Mouse (Mus musculus) heart, adult 18-20 months (tissue): ENCODE measurements at regions not wholly inside any gene's neighbourhood (a gene's known extent, or its start where the extent isn't known, plus 50 kb on each side); places are given as distances from the start of the nearest gene placed in this dataset.
A peak's percentile ranks its signal among the peaks of the same experiment; 100 is the strongest.

Experiments used
- DNase-seq, 2 experiments: peaks; one replicate each; pipeline ENCODE4 v3.0.0; 2021 to 2022; ENCODE audit warnings: mixed read lengths in 1 of 2

DNA sequence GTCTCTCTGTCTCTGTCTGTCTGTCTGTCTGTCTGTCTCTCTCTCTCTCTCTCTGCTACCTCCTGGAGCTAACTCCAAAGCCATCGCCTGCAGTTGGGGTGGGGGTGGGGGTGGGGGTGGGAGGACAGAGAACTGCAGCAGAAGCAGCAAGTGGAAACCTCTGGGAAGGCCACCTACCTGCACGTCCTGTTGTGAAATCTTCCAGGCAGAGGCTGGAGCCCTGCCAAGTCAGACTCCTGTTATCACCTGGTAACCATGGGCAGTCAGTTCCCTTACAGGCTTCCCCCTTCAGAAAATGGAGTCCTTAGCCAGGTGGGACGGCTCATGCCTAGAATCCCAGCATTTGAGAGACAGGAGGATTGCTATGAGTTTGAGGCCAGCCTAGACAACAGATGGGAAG, 361.8 kb downstream of the Bcor start:
- DNase-seq, result no peak

DNA sequence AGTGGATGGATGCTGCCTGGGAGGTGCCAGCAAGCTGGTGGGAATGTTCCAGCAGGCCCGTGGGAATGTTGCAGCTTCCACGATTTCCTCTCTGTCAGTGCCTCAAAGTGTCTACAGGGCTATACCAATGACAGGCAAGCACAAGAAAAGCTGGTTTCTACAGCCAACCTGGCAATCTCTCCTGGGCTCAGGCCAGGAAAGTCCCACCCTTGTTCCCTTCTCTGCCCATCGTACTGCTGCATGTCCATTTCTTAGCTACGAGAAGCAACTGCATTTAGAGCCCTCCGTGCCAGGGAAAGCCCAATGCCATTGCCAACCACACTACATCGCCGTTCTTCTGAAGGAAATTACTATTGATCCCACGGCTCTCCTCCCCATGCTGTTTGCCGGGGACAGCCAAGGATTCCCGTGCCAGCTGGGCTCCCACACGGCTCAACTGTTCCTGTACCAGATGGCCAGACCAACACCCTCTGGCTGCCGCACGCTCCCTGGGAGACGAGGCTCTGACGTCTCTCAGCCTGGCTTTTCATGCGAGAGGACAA, 359.7 kb downstream of the Bcor start:
- DNase-seq, result no peak

DNA sequence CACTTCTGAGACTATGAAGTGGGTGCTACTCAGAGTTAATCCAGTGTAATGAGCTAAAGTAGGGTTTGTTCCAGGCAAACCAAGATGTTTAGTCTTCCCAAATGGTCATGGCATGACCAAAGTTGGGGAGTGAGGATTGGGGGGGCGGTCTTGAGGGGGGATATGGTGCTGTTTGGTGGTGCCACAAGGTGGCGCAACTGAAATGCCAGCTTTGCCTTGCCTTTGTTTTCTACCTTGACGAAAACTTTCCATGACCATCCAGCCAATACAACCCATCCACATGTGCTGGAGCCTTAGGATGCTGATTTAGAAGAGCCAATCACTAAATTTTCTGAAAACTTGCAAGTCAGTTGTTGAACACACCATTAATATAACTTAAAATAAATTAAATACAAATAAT, 358.9 kb downstream of the Bcor start:
- DNase-seq, result no peak

DNA sequence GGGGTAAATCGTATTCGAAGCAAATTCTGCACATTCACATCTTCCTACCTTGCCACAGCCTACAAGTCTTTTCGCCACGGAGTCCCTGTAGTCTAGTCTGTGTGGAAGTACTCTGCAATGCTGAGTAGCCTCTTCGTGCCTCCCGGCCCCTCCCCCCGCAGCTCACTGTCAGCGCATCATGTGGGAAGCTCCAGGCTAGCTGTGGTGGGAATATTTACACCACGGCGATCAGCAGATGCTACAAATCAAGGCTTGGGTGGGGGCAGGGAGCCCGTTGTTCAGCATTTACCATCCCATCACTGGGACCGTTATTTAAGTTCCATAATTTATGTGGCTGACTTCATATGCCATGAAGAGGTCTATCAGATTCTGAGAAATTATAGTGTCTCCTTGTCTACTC, 358.5 kb downstream of the Bcor start:
- no peak for DNase-seq

DNA sequence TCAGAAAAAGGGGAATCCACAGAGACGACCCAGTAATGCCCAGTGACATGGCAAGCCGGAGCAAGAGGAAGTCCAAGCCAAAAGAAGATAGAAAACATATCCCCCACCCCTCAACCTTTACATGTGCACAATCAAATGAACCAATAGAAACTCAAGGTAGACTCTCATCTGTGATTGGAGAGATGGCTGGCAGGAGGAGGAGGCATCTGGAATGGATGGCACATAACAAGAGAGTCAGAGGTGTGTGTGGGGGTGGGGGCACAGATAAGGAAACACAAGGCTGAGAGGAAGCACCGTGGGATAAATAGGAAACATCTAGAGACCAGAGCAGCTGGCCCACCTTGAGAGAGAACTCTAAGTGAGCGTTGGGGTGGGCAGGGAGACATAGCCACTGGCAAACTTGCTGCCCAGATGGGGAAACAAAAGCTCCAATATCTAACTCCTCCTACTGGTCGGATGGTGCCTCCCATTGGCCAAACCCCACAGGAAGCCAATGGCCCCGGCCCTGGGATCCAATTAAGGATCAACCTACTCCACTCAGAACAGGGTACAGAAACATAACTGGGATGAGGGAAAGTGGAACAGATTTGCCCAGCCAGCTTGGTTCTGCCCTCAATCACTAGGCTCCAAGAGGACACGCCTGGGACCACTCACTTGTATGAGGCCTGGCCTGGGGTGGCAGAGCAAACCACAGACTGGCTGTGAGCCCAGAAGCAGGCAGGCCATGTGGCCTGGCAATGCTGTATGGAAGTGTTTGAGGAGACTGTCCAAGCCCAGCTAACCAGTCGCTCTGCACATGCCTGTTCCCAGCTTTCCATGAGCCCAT, 357.9 kb downstream of the Bcor start:
- peak in 1 of 2 experiments; percentile 45 for DNase-seq

DNA sequence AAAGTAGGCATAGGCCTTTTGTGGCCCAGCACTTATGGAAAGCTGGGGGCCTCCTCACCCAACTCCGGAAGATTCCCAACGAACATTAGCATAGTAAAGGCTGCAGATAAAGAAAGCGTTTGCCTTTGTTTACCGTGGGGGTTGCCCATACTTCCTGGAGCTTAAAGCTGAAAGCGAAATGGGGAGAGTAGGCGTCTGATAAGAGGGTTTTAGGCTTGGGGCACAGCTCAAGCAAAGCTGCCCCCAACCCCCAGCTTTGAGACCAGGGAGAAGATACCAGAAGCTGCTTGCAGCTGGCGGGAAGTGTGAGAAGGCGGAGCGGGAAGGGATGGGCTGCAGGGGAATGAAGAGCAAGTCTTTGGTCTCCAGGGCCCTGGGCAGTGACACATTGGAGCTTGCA, 356.9 kb downstream of the Bcor start:
- DNase-seq, result no peak

DNA sequence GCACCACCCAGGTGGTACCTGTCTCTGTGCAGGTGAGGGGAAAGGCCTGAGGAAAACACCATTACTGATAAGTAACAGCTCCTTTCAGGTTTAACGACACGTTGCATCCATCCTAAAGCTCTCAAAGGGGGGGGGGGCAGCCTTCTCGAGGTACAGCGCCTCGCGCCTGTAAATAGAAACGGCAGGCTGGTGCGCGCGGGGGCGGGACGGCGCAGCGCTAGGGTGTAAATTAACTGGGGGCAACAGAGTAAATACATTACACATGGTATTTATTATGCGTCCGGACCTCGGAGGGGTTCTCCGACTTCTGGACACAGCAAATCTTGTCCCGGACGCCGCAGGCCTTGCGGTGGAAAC, 353.3 kb downstream of the Bcor start:
- no peak for DNase-seq

DNA sequence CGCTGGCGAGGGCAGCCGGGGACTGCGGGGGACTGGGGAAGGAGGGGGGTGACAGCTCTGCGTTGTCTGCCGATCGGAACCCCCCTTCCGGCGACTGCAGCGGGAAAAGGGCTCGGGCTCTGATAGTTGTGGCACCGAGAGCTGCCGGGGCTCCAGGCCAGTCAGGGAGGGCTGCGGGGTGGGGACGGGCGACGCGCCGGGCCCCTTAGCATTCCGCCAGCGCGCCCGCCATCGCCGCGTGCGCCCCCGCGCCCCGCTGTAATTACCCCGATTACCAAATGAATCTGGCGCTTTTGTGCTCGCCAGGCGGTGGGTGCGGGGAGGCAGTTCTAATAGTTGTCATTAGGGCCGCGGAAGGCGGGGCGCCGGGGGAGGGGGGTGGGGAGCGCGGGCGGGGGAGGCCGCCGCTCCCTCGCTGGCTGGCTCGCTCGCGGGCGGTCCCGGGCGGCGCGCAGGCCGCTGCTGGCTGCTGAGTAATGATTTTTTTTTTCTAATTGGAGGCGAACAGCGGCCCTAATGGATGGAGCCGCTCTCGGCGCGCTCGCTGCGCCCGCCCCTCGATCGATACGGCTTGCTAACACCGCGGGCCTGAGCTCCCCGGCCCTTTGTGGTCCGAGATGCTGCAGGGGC, 352.8 kb downstream of the Bcor start:
- DNase-seq, result peak in 1 of 2 experiments; percentile 39

DNA sequence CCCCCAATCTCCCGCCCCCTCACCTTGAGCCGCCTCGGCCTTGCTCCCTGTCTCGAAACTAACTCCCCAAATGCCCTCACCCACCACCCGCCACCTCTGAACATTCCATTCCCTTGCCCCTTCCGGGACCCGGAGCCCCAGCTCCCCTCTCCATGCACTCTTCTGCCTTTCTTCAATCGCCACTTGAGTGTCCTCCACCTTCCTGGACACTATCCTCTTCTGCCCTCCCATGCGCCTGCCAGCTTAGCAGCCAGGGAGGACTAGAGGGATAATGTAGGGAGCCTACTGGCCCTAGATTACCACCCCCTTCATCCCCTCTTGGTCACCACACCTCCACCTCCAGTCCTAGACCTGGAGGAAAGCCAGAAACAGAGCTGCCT, 352.3 kb downstream of the Bcor start:
- DNase-seq, result no peak

DNA sequence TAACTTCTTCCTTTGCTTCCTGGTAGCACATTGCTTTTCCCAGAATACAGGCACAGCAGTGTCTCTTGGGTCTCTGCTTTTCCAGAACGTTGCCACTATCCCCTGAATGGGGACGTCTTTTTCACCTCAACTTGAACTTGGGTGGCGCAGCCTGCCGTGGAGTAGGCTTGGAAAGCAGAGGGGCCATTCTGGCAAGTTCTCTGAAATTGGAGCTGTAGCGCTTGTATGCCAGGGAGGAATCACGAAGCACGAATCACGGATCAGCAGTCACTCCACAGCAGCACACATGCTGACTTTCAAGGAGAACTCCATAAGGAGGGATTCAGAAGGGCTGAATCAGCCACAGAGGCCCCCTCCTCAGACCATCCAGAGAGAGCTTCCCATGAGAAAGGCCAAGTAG, 351.2 kb downstream of the Bcor start:
- no peak for DNase-seq

DNA sequence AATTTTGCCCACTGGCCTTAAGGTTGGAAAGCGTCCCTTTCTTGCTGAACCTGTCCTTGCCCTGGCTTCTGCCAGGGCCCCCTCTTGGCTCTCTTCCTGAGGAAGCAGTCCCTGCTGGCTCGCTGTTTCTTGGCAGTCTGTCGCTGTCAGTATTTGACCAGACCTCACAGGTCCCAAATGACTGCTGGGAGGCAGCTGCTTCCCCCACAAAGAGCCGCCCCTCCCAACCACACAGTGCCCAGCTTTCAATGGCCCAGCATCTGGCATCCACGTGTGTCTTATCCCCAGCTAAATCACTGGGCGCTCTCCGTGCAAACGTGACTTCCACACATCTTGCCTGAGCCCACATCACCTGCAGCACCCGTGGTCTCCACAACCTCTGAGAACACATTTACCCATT, 345.3 kb downstream of the Bcor start:
- no peak for DNase-seq

DNA sequence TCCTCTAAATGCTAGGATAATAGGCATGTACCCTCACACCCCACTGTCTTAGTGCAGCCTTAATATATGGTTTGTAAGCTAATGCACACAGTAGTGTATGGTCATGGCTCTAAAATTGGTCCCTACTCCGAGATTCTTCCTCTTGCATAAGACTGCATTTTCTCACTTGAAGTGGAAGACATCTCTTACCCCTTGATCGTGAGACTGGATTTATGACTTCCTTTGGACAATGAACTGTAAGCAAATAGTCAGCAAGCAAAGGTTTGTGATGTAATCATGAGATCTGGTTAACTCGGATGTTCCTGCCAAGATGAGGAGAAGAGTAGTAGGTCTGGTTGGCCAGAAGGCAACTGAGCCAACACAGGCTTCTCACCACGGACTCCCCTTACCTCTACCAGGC, 344.3 kb downstream of the Bcor start:
- no peak for DNase-seq

DNA sequence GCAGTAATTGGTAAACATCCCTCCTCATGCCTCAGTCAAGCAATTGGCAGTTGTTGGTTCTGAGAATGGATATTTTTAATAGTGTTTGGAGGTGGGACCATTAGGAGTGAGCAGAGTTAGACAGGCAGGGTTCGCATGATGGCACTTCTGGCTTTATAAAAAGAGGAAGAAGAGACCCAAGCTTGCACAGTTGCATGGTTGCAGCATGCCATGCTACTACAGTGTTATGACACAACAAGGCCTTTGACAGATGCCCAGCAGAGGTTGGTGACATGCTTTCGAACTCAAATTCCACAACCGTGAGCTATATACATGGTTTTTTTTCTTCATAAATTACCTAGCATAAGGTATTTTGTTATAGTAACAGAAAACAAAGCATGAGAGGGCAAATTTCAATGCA, 341.5 kb downstream of the Bcor start:
- no peak for DNase-seq

DNA sequence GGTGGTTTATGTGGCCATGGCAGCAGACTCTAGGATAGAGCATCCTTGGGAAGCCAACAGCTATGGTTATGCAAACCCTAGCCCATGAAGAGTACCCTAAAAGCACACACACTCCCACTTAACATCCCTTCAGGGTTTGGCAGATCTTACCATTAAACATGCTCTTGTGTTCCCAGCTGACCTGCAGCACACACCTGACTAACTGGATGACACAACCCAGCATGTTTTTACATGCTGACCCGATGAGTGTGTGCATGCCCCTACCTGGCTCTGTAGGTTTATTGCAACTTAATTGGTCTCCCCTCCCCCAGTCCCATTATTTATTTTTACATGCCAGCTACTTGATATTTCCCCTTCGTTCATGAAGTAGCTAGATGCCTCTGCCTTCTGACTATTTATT, 339.0 kb downstream of the Bcor start:
- DNase-seq, result no peak

DNA sequence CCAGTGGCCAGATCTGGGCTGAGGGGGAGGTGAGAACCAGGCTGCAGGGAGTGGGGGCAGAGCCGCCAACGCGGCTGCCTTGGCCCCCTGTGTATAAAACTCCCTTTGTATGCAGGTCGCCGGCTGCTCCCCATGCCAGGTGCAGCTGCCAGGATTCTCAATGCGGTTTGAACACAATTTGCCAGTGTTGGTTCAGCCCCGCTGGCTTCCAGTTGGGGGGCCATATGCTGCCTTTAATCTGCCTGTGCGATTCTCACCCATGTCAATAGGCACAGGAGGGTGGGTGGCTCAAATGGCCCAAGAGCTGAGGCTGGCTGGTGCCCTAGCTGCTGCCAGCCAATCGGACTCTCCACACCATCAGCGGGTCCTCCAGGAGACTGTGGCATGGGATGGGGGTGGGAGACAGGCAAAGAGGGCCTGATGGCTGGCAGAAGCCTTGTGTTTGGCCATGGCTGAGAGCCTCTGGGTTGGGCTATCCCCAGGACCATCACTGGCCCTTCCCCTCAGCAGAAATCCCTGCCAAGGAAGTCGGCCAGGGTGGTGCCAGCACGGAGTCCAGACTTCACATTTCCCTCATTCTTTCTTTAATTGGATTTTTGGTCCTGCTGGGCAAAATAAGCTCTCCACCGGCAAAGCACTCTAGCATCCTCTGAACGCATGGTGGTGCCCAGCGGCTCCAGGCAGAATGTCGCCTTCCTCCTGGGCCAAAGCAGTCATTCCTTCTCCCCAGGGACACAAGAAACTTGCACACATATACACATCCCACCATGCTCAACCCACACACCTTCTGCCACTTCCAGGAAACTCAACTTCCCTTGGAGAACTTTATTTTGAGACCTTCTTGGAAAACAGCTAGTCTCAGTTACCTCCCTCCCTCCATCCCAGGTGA, 338.0 kb downstream of the Bcor start:
- DNase-seq, result no peak

DNA sequence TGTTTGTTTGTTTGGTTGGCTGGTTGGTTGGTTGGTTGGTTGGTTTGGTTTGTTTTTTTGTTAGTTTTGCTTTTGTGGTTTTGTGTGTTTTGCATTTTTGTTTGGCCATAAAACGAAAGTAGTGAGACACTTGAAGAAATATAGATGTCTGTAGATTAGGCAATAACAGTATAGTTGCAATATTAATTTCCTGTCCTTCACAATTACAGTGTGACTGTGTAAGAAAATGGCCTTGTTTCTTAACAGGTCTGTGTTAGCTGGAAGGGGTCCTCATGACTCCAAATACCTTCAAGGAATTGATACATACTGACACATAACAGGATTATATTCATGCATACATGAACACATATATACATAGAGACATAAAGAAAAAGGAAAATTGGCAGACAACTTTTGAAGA, 334.2 kb downstream of the Bcor start:
- DNase-seq, result no peak

DNA sequence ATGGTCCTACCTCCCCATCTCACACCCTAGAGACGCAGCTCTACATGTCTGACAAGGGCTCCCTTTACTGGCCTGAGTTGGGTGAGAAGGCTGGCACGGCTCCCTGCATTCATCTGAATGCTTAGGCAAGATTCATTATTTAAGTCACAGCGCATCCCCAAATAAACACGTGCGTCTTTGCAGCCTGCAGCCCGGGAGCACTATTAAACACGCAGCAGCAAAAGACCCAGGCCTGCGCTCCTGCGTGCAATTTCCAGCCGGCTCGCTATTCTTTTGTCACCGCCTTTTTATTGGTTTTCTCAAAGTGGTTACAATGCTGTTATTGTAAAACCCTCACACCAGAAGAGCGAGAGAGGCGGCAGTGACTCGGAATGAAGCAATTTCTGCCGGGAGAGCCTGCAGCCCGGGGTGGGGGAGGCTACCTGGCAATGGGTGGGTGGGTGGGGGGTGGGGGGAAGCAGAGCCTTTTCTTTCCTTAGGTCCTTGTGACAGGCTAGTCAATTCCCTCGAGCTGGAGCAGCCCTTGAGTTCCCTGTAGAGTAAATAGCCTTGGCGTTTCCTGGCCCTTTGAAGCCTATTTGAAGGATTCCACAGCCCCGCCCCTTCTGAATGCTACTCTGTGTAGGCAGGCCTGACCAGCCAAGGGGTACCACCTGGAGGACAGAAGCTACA, 333.3 kb downstream of the Bcor start:
- no peak for DNase-seq

DNA sequence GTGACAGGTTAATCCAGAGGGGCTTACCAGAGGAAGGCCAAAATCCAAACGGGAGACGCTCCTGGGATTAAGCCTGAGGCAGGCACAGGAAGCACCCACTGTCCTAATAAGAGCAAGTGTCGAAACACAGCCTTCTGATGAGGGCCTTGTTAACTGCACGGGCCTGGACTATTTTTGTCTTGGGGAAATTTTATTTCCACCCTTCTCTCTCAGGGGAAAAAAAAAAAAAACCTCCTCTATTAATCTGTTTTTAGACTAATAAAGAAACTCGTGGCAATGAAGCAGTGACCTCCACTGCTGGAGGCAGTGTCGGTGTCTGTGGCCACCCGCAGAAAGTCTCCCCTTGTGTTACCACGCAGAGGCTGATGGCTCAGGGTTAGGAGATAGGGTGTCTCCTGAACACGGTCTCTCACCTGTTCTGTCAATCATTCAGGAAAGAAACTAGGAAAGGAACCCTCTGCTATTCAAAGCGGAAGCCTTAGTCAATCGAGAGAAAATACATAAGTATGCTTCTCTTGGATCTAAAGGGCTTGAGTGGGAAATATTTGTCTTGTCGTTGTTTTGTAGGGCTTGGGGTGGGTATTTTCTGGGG, 330.6 kb downstream of the Bcor start:
- no peak for DNase-seq

DNA sequence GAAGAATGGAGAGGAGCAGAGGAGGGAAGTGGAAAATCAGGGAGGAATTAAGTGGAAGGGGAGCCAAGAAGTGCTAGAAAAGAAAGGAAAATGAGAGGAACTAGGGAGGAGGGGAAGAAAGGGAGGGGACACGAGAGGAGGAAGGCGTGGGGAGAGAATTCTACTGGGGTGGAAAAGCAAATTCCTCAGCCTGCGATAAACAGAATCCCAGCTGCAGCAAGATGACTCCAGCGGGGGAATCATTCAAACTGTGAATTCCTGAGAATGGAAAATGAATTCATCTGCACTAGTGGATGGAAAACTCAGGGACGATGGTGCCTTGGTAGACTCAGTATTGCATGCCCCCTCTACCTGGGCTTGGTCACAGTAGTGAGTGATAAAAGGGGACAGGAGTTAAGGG, 322.6 kb downstream of the Bcor start:
- DNase-seq, result peak in 1 of 2 experiments; percentile 9

DNA sequence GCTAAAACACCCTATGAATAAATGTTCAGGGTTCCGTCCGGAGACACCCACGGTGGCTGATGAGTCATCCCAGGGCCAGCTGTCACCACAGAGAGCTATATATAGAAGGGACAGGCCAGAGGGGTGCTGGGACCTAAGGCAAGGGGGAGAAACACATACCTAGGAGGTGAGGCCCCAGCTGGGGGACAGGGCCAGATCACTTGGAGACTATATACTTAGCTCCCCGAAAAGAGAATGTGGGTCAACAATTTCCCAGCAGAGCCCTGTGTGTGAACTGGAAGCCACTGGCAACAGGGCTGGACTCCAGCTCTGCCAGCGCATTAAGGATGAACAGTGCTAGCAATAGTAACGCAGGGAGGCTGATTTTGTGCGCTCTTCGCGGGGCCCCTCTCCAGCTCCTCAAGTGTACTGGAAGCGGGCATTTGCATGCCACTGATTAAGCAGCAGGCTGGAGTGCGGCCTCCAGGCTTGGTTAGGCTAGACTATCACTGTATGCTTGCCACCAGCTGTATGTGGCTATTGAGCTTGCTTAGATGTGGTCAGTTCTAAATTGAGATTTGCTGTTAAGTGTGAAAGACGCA, 320.4 kb downstream of the Bcor start:
- DNase-seq, result peak; percentile 55 to 62

DNA sequence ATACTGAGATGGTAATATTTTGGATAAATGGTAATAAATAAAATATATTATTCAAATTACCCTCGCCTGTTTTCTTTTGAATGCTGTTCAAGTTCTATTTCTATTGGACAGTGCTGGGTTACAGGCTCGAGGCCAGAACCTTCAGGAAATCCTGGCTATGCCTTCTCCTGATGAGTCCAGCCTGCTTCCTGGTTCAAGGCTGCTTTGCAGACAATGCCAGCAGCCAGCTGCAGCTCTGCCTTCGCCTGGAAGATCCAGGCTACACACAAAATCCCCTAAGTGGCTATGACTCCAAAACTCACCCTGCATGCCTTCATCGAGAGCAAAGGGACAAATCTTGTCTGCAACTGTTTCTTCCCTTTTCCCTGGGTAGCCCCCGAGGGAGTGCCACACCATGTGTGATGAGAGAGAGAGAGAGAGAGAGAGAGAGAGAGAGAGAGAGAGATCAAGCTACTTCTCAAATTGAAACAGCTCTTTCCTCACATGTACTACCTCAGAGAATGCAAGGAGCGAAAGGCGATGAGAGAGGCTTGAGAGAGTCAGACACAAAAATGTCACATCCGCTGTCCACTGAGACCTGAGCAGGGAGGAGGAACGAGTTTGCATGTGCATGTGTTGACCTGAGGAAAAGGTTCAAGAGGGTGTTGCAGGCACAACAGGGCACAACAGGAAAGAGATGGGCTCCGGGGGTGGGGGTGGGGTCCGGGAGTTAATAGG, 319.7 kb downstream of the Bcor start:
- peak; percentile 38 to 67 for DNase-seq
